Mouse (Mus musculus) E14TG2a.4 (cell line): ENCODE measurements at regions not wholly inside any gene's neighbourhood (a gene's known extent, or its start where the extent isn't known, plus 50 kb on each side); places are given as distances from the start of the nearest gene placed in this dataset.

Experiments
- CTCF ChIP-seq: conservative IDR thresholded peaks from 2 replicates; pipeline ENCODE4 v1.5.1; 2014; ENCODE audit warnings: low read length
- NANOG ChIP-seq: IDR thresholded peaks from 2 replicates; pipeline ENCODE4 v1.6.1; 2014; ENCODE audit warnings: borderline replicate concordance, low read length, mixed read lengths
- POU5F1 ChIP-seq: IDR thresholded peaks from 2 replicates; pipeline ENCODE4 v1.6.1; 2014; ENCODE audit warnings: low read length, borderline replicate concordance

- TF ChIP-seq CTCF = no peak
- TF ChIP-seq POU5F1 = no peak
- TF ChIP-seq NANOG = no peak
These were observed 412.7 kb downstream of the Pik3r1 start for GRCm38 (mm10) chr13:101355363-101355762.
